Mouse (Mus musculus): ENCODE data around the gene Hoxd8. TPM values are rescaled to one million over a fixed set of nuclear protein-coding genes. Genes with fewer than 3 reads are reported as not detected.
A peak's percentile ranks its signal among the peaks of the same experiment; 100 is the strongest.

Gene Hoxd8
- polyA plus RNA-seq, 1 experiment from 2014 or later, result 3.1 TPM

- H3K27ac ChIP-seq (ENCODE audit: low read length), result no peak overlapping the region
- 36% methylated on average over 6 of the region's 6 CpGs for WGBS
- peaks cover 11% of the 10 kb centered on the region for H3K4me1 ChIP-seq (ENCODE audit: control insufficient read depth, insufficient read depth, low read length)
- no peak overlapping the region for H3K4me2 ChIP-seq (ENCODE audit: low read depth, low read length)
- peaks cover 82% of the 10 kb centered on the region for H3K27me3 ChIP-seq (replicated peaks; ENCODE audit: control insufficient read depth, insufficient read depth, low read length)
- no peak for ATAC-seq
- no peak overlapping the region for H3K4me3 ChIP-seq (ENCODE audit: low read length)
- no peaks in the 10 kb centered on the region for H3K36me3 ChIP-seq (ENCODE audit: control insufficient read depth, insufficient read depth, low read length)
- no peaks in the 10 kb centered on the region for H3K9me3 ChIP-seq (ENCODE audit: control insufficient read depth, low read length)
- H3K9ac ChIP-seq (ENCODE audit: low read depth, low read length), result no peak overlapping the region
Observed at GRCm38 (mm10) chr2:74702820-74703219, 1.6 kb upstream of the Hoxd8 start.

GRCm38 (mm10) chr2:74703317-74703716 is 1.1 kb upstream of the Hoxd8 start:
- H3K9ac ChIP-seq (ENCODE audit: low read depth, low read length), result no peak overlapping the region
- H3K4me3 ChIP-seq (ENCODE audit: low read length), result no peak overlapping the region
- H3K9me3 ChIP-seq (ENCODE audit: control insufficient read depth, low read length), result no peaks in the 10 kb centered on the region
- H3K36me3 ChIP-seq (ENCODE audit: control insufficient read depth, insufficient read depth, low read length), result no peaks in the 10 kb centered on the region
- H3K4me2 ChIP-seq (ENCODE audit: low read depth, low read length), result peak overlapping the region; percentile 75; the same call in 1 of the 2 replicates
- H3K4me1 ChIP-seq (ENCODE audit: control insufficient read depth, insufficient read depth, low read length), result peaks cover 9% of the 10 kb centered on the region
- H3K27me3 ChIP-seq (replicated peaks; ENCODE audit: control insufficient read depth, insufficient read depth, low read length), result peaks cover 78% of the 10 kb centered on the region
- 24% methylated on average over 10 of the region's 10 CpGs for WGBS
- no peak for ATAC-seq
- H3K27ac ChIP-seq (ENCODE audit: low read length), result no peak overlapping the region

- Histone ChIP-seq H3K9me3 (ENCODE audit: control insufficient read depth, low read length) (no peaks in the 10 kb centered on the region), H3K4me2 (ENCODE audit: low read depth, low read length) (peak overlapping the region; percentile 75; the same call in 1 of the 2 replicates), H3K4me3 (ENCODE audit: low read length) (peak overlapping the region; percentile 60; the same call in 1 of the 2 replicates), H3K27me3 (replicated peaks; ENCODE audit: control insufficient read depth, insufficient read depth, low read length) (peaks cover 78% of the 10 kb centered on the region), H3K36me3 (ENCODE audit: control insufficient read depth, insufficient read depth, low read length) (no peaks in the 10 kb centered on the region), H3K27ac (ENCODE audit: low read length) (peak overlapping the region; percentile 18; the same call in 1 of the 2 replicates), H3K4me1 (ENCODE audit: control insufficient read depth, insufficient read depth, low read length) (peaks cover 8% of the 10 kb centered on the region), H3K9ac (ENCODE audit: low read depth, low read length) (0 out of 2 replicates have a peak overlapping the region, but pooled peaks have one; percentile 73)
- ATAC-seq, result no peak
- WGBS, result 13% methylated on average over 26 of the region's 26 CpGs
Observed at GRCm38 (mm10) chr2:74703720-74704392, 559 bp upstream of the Hoxd8 start.

GRCm38 (mm10) chr2:74704999-74705466 is 618 bp downstream of the Hoxd8 start:
- Histone ChIP-seq H3K4me1 (ENCODE audit: control insufficient read depth, insufficient read depth, low read length) (peaks cover 8% of the 10 kb centered on the region), H3K36me3 (ENCODE audit: control insufficient read depth, insufficient read depth, low read length) (no peaks in the 10 kb centered on the region), H3K4me3 (ENCODE audit: low read length) (peak overlapping the region; percentile 60), H3K9ac (ENCODE audit: low read depth, low read length) (peak overlapping the region; percentile 73), H3K27ac (ENCODE audit: low read length) (peak overlapping the region; percentile 79), H3K4me2 (ENCODE audit: low read depth, low read length) (peak overlapping the region; percentile 75), H3K27me3 (replicated peaks; ENCODE audit: control insufficient read depth, insufficient read depth, low read length) (peaks cover 78% of the 10 kb centered on the region), H3K9me3 (ENCODE audit: control insufficient read depth, low read length) (no peaks in the 10 kb centered on the region)
- peak; percentile 58 for ATAC-seq
- 1% methylated on average over 57 of the region's 66 CpGs for WGBS

GRCm38 (mm10) chr2:74705467-74706089 is 1.2 kb downstream of the Hoxd8 start:
- peaks cover 74% of the 10 kb centered on the region for H3K27me3 ChIP-seq (replicated peaks; ENCODE audit: control insufficient read depth, insufficient read depth, low read length)
- under 1% methylated on average over 65 of the region's 85 CpGs for WGBS
- peak overlapping the region; percentile 73 for H3K9ac ChIP-seq (ENCODE audit: low read depth, low read length)
- H3K27ac ChIP-seq (ENCODE audit: low read length), result peak overlapping the region; percentile 79
- no peaks in the 10 kb centered on the region for H3K9me3 ChIP-seq (ENCODE audit: control insufficient read depth, low read length)
- peak overlapping the region; percentile 75 for H3K4me2 ChIP-seq (ENCODE audit: low read depth, low read length)
- peak; percentile 57 for ATAC-seq
- peak overlapping the region; percentile 60 for H3K4me3 ChIP-seq (ENCODE audit: low read length)
- H3K36me3 ChIP-seq (ENCODE audit: control insufficient read depth, insufficient read depth, low read length), result no peaks in the 10 kb centered on the region
- peaks cover 8% of the 10 kb centered on the region for H3K4me1 ChIP-seq (ENCODE audit: control insufficient read depth, insufficient read depth, low read length)

GRCm38 (mm10) chr2:74706393-74706960 is 2.1 kb downstream of the Hoxd8 start:
- Histone ChIP-seq H3K4me2 (ENCODE audit: low read depth, low read length) (peak overlapping the region; percentile 75), H3K36me3 (ENCODE audit: control insufficient read depth, insufficient read depth, low read length) (no peaks in the 10 kb centered on the region), H3K27ac (ENCODE audit: low read length) (no peak overlapping the region), H3K4me3 (ENCODE audit: low read length) (peak overlapping the region; percentile 60), H3K9me3 (ENCODE audit: control insufficient read depth, low read length) (no peaks in the 10 kb centered on the region), H3K27me3 (replicated peaks; ENCODE audit: control insufficient read depth, insufficient read depth, low read length) (peaks cover 70% of the 10 kb centered on the region), H3K9ac (ENCODE audit: low read depth, low read length) (peak overlapping the region; percentile 73; the same call in 1 of the 2 replicates), H3K4me1 (ENCODE audit: control insufficient read depth, insufficient read depth, low read length) (peaks cover 8% of the 10 kb centered on the region)
- ATAC-seq, result no peak
- 6% methylated on average over 13 of the region's 13 CpGs for WGBS

- Histone ChIP-seq H3K27me3 (replicated peaks; ENCODE audit: control insufficient read depth, insufficient read depth, low read length) (peaks cover 75% of the 10 kb centered on the region), H3K4me3 (ENCODE audit: low read length) (no peak overlapping the region), H3K4me1 (ENCODE audit: control insufficient read depth, insufficient read depth, low read length) (peaks cover 12% of the 10 kb centered on the region), H3K27ac (ENCODE audit: low read length) (no peak overlapping the region), H3K9me3 (ENCODE audit: control insufficient read depth, low read length) (no peaks in the 10 kb centered on the region), H3K9ac (ENCODE audit: low read depth, low read length) (no peak overlapping the region), H3K36me3 (ENCODE audit: control insufficient read depth, insufficient read depth, low read length) (no peaks in the 10 kb centered on the region), H3K4me2 (ENCODE audit: low read depth, low read length) (no peak overlapping the region)
- 32% methylated on average over 7 of the region's 7 CpGs for WGBS
- ATAC-seq, result no peak
Observed at GRCm38 (mm10) chr2:74707599-74707998, 3.2 kb downstream of the Hoxd8 start.

GRCm38 (mm10) chr2:74708676-74709075 is 4.3 kb downstream of the Hoxd8 start:
- Histone ChIP-seq H3K4me3 (ENCODE audit: low read length) (no peak overlapping the region), H3K27me3 (replicated peaks; ENCODE audit: control insufficient read depth, insufficient read depth, low read length) (peaks cover 73% of the 10 kb centered on the region), H3K4me1 (ENCODE audit: control insufficient read depth, insufficient read depth, low read length) (peaks cover 12% of the 10 kb centered on the region), H3K27ac (ENCODE audit: low read length) (no peak overlapping the region), H3K4me2 (ENCODE audit: low read depth, low read length) (no peak overlapping the region), H3K36me3 (ENCODE audit: control insufficient read depth, insufficient read depth, low read length) (no peaks in the 10 kb centered on the region), H3K9me3 (ENCODE audit: control insufficient read depth, low read length) (no peaks in the 10 kb centered on the region), H3K9ac (ENCODE audit: low read depth, low read length) (no peak overlapping the region)
- ATAC-seq, result no peak
- WGBS, result 34% methylated on average over 4 of the region's 4 CpGs

All from intestine, embryonic 16.5 days (tissue).